Mouse (Mus musculus) MEL (cell line): Measurements from ENCODE around the gene Gm10271.

Source experiments
- CTCF ChIP-seq, 3 experiments: IDR thresholded peaks in 2 of 3; conservative IDR thresholded peaks in 1 of 3; 2 replicates each; pipeline ENCODE4 v1.5.1; 2011 to 2012; ENCODE audit warnings: low read length in 3 of 3, low read depth in 2 of 3, mild to moderate bottlenecking in 2 of 3, improper control_type of control experiment in 1 of 3, inconsistent platforms in 1 of 3, mixed read lengths in 1 of 3, moderate library complexity in 1 of 3; ENCODE audit not compliant: control insufficient read depth in 1 of 3, insufficient read depth in 1 of 3, poor library complexity in 1 of 3, severe bottlenecking in 1 of 3
- E2F4 ChIP-seq: IDR thresholded peaks from 2 replicates; pipeline ENCODE4 v1.6.1; 2011; ENCODE audit warnings: low read depth, low read length, improper control_type of control experiment, borderline replicate concordance
- EP300 ChIP-seq, 2 experiments: IDR thresholded peaks; 2 replicates each; pipeline ENCODE4 v1.6.1; 2011; ENCODE audit warnings: improper control_type of control experiment in 2 of 2, low read length in 2 of 2, low read depth in 1 of 2, mild to moderate bottlenecking in 1 of 2
- GATA1 ChIP-seq: IDR thresholded peaks from 2 replicates; pipeline ENCODE4 v1.6.1; 2011; ENCODE audit warnings: low read depth, low read length, improper control_type of control experiment
- HCFC1 ChIP-seq: IDR thresholded peaks from 2 replicates; pipeline ENCODE4 v1.6.1; 2012; ENCODE audit warnings: low read depth, mild to moderate bottlenecking, inconsistent platforms, low read length, improper control_type of control experiment, moderate library complexity
- MAX ChIP-seq: IDR thresholded peaks from 2 replicates; pipeline ENCODE4 v1.6.1; 2011; ENCODE audit warnings: low read length, improper control_type of control experiment
- NELFE ChIP-seq: IDR thresholded peaks from 2 replicates; pipeline ENCODE4 v1.6.1; 2011; ENCODE audit warnings: low read depth, low read length, improper control_type of control experiment
- NRF1 ChIP-seq: IDR thresholded peaks from 2 replicates; pipeline ENCODE4 v1.6.1; 2014; ENCODE audit warnings: low read depth, mild to moderate bottlenecking, inconsistent platforms, low read length, improper control_type of control experiment, moderate library complexity; ENCODE audit not compliant: poor library complexity, insufficient read depth, severe bottlenecking
- POLR2A ChIP-seq, 2 experiments: IDR thresholded peaks; 2 replicates each; pipeline ENCODE4 v1.6.1; 2011 to 2012; ENCODE audit warnings: low read length in 2 of 2, mild to moderate bottlenecking in 2 of 2, control low read depth in 1 of 2, improper control_type of control experiment in 1 of 2, low read depth in 1 of 2, moderate library complexity in 1 of 2; ENCODE audit not compliant: control insufficient read depth in 1 of 2, insufficient read depth in 1 of 2, poor library complexity in 1 of 2
- POLR2AphosphoS2 ChIP-seq: IDR thresholded peaks from 2 replicates; pipeline ENCODE4 v1.6.1; 2011; ENCODE audit warnings: low read length, improper control_type of control experiment
- RCOR1 ChIP-seq: IDR thresholded peaks from 2 replicates; pipeline ENCODE4 v1.6.1; 2012; ENCODE audit warnings: low read depth, mild to moderate bottlenecking, inconsistent platforms, low read length, improper control_type of control experiment
- SMC3 ChIP-seq: IDR thresholded peaks from 2 replicates; pipeline ENCODE4 v1.6.1; 2011; ENCODE audit warnings: low read depth, low read length, improper control_type of control experiment
- ZKSCAN1 ChIP-seq: IDR thresholded peaks from 2 replicates; pipeline ENCODE4 v1.6.1; 2012; ENCODE audit warnings: low read depth, mild to moderate bottlenecking, inconsistent platforms, low read length, improper control_type of control experiment, moderate library complexity
- ZNF384 ChIP-seq: IDR thresholded peaks from 2 replicates; pipeline ENCODE4 v1.6.1; 2012; ENCODE audit warnings: low read depth, mild to moderate bottlenecking, inconsistent platforms, low read length, improper control_type of control experiment

DNA sequence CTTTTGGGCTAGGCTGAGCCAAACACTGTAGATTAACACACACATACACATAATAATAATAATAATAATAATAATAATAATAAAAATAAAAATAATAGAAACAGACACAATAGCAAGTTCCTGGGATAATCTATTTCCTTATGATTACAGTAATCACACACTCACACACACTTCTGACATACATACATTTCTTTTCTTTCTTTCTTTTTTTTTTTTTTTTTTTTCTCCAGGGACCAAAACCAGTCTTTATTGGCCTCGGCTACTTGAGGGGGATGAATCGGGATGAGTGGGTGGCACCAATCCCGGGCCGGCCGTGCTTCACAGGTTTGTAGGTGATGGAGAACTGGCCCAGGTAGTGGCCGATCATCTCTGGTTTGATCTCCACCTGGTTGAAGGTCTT, at the start of gene Gm10271:
- TF ChIP-seq ZKSCAN1, result no peak
- TF ChIP-seq POLR2A (IDR thresholded peaks at IDR 0.05; ENCODE audit: control insufficient read depth in 1 of 2, insufficient read depth in 1 of 2, low read depth in 1 of 2, low read length in 2 of 2, poor library complexity in 1 of 2), result no peak
- TF ChIP-seq RCOR1, result no peak
- no peak for TF ChIP-seq GATA1
- TF ChIP-seq EP300 (IDR thresholded peaks at IDR 0.05; ENCODE audit: low read depth in 1 of 2, low read length in 2 of 2), result no peak
- no peak for TF ChIP-seq ZNF384
- no peak for TF ChIP-seq E2F4
- no peak for TF ChIP-seq CTCF (IDR thresholded peaks at IDR 0.05 in 2 of 3, conservative IDR thresholded peaks at IDR 0.05 in 1 of 3; ENCODE audit: control insufficient read depth in 1 of 3, insufficient read depth in 1 of 3, low read depth in 2 of 3, low read length in 3 of 3, poor library complexity in 1 of 3, severe bottlenecking in 1 of 3)
- no peak for TF ChIP-seq HCFC1
- no peak for TF ChIP-seq NRF1
- no peak for TF ChIP-seq POLR2AphosphoS2
- no peak for TF ChIP-seq MAX
- no peak for TF ChIP-seq NELFE
- no peak for TF ChIP-seq SMC3
